Mouse (Mus musculus): Measurements from ENCODE around the gene Hhipl1.
A peak's percentile ranks its signal among the peaks of the same experiment; 100 is the strongest.

The Hhipl1 gene

DNA sequence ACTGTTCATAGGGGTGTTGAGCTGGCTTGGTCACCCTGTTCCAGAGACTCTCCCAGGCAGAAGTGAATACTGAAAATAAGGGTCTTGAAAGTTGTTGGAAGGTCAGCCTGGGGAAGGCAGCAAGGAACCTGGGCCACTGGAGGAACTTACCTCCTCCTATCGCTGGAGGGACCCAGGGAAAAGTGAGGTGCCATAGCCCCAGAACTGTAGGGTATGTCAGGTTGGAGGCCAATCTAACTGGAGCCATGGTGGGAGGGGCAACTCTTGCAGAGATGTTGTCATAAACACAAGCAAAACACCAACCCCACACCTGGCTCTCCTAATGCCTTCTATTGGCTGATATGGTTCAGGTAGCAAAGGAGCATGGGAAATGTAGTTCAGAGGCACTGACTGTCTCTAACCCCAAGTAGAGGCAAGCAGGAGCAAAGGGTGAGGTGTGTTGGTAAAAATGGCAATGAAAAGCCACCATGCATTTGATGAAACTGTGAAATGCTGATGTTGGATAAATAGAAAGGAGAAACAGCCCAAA is 7.2 kb downstream of the Hhipl1 start:
- DNase-seq (ENCODE audit: low spot score), result no peak

DNA sequence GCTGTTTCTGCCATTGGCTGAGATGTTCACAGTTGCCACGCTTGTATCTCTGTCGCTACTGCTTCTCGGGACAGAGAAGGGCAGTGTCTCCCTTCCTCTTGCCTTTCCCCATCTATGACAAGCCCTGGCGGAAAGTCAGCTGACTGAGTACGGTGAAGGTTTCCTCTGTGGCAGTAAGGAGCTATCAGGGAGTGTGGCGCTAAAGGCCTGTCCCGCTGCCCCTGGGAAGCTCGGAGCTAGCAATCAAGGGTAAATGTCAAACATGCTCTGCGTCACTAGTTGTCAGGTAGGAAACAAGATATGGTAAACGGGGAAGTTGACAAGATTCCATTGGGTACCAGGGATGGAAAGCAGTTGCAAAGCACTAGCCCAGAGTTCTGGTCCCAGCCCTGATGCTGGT is 9.7 kb downstream of the Hhipl1 start:
- no peak for DNase-seq (ENCODE audit: low spot score)

DNA sequence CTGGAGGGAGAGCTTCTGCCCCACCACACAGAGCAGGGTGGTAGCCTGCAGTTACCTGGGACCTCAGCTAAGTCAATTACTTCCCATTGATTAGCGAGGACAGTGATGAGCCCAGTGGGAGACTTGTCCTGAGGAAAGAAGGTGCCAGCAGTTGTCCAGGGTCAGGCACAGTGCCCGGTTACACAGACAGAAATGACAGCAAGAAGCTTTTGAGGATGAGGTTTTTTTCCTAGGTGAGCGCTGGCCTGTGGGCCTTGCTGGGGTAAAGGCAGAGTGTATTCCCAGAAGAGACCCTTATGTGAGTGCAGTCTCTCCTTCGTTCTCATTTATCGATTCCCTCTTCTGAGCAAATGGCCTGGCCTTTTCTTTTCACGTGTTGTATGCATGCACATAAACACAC is 10.6 kb downstream of the Hhipl1 start:
- DNase-seq (ENCODE audit: low spot score), result no peak

DNA sequence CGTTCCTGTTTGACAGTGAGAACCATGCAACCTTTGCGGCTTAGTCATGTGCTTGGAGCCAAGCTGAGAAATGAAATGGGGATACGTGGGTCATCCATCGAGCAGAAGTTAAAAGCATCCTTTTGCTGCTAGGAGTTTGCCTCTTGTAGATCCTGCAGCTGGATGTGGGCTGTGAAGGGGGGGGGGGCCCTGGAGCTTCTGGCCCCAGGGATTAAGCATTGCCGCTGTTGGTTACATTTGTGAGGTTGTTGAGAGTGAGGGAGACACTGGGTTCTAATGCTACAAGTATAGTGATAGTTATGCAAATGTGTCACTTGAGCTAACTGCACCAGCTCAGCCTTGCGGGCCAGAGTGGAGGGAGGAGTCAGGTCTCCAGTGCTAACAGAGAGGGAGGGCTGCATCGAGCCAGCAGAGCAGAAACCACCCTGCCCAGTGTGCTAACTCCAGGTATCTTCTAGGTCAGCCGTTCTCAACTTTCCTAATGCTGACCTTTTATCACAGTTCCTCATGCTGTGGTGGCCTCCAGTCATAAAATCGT is 11.2 kb downstream of the Hhipl1 start:
- DNase-seq (ENCODE audit: low spot score), result peak; percentile 80

DNA sequence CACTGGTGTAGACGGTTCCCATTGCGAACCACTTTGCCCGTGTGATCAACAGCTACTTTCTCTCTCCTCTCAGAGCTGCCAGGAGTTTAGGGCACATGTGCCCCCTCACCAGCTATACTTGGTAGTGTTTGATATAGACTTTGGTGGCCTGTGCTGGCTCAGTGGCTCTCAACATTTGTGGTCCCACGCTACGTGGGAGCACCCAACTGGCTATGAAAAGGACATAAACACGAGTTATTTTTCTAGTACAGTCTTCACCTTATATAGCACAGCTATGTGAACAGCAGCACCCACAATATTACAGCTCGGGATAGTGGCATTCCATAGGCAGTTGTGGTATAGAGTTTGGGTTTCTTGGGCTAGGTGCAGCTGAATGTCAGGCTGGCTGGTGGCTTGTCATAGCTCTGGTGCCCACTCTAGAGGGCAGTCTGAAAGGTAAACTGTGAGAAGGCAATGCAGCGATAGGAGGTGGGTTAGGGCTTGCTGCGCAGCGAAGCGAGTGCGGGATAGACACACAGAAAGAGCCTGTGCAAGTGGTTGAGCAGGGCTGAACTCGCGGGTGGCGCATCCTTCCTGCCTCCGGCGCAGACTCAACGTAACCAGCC is 11.9 kb downstream of the Hhipl1 start:
- DNase-seq (ENCODE audit: low spot score), result no peak

DNA sequence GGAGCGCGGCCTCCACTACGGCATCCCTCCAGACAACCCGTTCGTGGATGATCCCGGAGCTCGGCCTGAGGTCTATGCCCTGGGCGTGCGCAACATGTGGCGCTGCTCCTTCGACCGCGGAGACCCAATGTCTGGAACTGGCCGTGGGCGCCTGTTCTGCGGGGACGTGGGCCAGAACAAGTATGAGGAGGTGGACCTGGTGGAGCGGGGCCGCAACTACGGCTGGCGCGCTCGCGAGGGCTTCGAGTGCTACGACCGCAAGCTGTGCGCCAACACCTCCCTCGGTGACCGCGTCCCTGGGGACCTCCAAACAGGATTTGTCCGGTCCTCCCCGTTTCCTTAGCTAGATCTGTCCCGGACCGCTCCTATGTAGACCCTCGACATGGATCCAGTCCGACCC is 12.4 kb downstream of the Hhipl1 start:
- peak; percentile 46 for DNase-seq (ENCODE audit: low spot score)

DNA sequence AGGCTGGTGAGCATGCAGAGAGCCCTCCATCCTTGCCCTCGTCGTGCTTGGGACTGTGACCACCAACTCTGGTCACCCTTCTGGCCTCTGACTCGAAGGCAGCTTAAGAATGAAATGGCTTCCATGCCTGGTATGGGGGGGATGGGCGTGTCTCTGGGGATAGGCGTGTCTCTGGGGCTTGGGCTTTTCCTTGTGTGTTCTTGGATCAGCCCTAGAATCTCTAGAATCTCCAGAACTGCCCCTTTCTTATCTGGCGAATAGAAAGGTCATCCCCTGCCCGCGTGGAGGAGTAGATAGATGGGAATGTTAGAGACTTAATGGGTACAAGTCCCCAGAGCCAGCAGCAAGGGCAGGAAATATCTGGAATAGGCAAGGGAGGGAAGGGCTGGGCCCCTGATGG is 14.0 kb downstream of the Hhipl1 start:
- peak; percentile 51 for DNase-seq (ENCODE audit: low spot score)

DNA sequence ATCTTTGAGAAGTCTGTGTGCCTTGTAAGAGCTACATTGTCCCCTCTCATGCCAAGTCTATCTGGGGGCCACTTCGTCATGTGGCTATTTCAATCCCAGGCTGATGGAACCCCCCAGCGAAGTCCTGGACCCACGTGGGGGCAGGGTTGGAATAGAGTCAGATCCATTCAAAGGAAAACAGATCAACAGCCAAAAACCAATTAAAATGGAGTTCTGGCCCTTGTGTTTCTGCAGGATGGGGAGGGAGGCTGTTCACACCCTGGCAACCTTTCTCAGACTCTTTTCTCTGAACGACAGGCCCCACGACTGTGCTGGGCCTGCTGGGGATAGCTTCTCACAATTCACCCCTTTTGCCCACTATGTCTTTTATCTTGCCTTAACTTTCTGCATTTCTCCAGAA is 20.3 kb downstream of the Hhipl1 start:
- no peak for DNase-seq (ENCODE audit: low spot score)

DNA sequence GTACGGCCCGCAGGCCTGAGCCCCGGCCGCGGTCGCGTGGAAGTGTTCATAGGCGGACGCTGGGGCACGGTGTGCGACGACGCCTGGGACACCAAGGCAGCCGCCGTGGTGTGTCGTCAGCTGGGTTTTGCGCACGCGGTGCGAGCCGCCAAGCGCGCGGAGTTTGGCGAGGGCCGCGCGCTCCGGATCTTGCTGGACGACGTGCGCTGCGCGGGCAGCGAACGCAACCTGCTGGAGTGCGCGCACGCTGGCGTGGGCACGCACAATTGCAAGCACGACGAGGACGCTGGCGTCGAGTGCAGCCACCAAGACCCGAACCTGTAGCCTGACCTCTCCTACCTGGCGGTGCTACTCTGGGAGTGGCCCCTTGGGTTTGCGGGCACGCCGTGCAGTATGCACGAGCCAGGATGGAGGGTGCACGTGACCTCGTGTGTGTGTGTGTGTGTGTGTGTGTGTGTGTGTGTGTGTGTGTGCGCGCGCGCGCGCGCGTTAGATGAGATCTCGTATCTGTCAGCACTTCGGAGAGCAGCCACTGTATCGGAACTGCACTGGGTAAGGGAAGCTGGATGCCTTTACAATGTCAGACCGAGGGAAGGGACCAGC is 21.9 kb downstream of the Hhipl1 start:
- peak; percentile 71 for DNase-seq (ENCODE audit: low spot score)

DNA sequence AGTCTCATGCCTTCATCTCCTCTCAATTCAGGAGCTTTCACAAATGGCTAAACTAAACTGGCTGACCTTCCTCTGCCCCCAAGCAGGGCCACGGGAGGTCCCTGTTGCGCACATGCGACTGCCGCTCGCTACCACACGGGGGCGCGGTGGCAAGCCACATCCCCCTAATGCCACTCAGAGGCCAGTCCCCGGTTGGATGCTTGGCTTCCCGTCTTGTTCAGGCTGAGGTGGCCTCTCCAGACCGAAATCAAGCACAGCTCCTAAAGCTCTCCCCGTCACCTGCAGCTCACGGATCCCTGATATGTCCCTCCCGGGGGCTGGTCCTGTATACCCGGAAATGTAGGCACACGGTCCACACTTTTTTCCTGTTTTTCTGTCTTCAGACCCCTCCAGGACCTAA is 27.0 kb downstream of the Hhipl1 start:
- peak; percentile 97 for DNase-seq (ENCODE audit: low spot score)

DNA sequence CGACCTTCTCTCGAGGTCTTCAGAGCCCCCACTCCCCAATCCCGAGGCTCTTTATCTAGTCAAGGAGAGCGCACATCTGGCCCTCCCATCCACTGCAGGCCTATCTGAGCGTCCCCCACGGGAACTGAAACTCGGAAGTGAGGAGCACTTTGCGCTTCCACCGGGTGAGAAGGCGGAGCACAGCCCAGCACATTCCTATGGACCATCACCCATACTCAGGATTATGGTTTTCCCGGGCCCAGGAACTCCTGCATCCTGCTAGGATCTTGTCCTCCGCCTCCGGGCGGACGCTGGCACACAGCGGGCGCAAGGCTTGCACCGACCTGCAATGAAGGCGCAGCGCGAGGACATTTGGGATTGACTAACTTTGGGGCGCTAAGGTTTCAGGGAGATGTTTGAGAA is 27.4 kb downstream of the Hhipl1 start:
- DNase-seq (ENCODE audit: low spot score), result peak; percentile 42

DNA sequence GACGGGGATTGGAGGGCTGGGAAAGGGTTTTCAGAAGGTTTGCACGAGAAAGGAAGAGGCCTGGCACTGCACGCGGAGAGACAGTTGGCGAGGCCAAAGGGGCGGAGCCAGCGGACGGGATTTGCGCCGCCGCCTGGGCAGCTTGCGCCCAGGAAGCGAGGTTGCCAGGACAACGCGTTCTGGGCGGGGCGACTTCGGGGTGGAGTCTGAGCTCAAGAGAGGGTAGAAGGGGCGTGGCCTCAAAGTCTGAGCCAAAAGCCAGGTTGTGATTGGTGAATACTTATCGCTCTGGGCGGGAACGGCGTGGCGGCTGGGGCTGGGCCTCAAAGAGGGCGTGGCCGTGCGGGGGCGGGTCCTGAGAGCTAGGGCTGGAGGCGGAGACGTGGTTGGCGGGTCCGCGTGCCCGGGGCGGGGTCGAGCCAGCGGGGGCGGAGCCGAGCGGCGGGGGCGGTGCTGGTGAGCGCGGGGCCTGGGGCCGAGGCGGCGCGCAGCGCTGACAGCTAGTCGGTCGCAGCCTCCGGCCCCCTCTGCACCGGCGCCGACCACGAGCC is 27.9 kb downstream of the Hhipl1 start, which contains the start of gene Cyp46a1:
Cyp46a1 (plus strand) TSS at position 487 of the 551 bp plus-strand sequence.
- peak; percentile 100 for DNase-seq (ENCODE audit: low spot score)

DNA sequence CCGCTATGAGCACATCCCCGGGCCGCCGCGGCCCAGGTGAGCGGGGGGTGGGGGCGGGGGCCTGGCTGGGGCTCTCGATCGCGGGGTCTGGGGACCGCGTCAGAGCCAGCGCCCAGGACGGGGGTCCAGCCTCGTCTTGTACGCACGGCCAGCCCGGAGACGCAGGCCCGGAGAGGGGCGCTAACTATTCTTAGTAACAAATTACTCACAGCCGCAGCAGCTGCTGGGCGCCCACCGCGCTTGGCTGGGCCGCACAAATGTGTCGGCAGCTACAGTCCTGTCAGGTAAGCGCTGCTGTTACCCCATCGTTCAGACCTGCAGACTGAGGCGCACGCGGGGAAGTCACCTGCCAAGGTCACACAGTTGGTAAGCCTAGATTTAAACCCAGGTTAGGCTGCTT is 28.5 kb downstream of the Hhipl1 start:
- DNase-seq (ENCODE audit: low spot score), result peak; percentile 46

DNA sequence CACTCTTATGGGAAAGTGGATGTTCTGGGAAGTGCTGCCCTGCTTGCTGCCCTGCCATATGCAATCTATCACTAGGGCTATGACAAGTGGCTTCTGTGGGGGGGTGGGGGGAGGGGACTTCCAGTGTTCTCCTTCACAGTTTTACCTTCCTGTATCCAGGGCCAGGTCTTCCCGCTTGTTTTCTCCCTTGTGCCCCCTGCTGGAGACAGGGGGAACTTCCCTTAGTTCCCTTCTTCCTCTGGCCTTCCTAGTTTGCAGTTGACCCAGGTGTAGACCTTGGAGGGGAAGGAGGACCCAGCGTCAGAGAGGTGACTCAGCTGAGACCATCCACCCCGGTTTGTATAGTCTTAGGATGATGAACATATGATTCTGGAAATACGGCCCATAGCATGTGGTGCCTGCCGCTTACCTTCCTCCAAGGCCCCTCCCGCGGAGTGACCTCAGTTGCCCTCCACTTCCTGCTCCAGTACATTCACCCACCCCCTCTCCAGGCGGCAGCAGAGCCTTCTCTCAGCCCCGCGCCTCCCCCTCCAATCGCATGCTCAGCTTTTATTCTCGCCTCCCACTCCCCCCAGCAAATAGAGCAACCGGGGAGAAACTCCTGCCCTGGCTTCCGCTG is 32.6 kb downstream of the Hhipl1 start:
- peak; percentile 65 for DNase-seq (ENCODE audit: low spot score)

DNA sequence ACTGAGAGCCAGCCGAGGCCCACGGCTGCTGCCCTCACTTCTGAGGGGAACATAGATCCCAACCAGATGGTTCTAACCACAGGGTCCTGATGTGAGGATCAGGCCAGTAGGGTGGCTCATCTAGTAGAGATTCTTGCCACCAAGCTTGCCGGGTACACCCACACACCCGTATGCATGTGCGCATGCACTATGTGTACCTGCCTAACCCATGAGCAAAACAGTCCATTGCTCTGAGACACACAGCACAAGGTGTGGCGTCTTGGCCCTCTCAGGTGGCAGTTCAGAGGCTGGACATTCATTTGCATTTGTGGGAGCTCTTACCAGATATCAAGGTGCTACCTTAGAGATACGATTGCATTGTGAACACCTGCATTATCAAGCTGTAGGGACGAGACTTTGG is 42.1 kb downstream of the Hhipl1 start:
- DNase-seq (ENCODE audit: low spot score), result no peak

DNA sequence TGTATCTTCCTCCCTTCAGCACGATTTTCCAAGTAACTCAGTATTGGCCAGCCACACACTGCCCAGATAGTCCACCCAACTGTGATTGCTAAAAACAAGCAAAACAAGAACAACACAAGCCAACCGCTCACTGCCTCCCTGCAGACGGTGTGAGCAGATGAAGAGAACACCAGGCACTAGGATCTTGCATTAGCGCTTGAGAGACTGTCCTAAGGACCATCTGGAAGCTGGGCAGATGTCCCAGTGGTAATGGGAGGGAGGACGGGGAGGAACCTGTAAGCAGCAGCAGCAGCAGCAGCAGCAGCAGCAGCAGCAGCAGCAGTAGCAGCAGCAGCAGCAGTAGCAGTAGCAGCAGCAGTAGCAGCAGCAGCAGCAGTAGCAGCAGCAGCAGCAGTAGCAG is 43.0 kb downstream of the Hhipl1 start:
- no peak for DNase-seq (ENCODE audit: low spot score)

DNA sequence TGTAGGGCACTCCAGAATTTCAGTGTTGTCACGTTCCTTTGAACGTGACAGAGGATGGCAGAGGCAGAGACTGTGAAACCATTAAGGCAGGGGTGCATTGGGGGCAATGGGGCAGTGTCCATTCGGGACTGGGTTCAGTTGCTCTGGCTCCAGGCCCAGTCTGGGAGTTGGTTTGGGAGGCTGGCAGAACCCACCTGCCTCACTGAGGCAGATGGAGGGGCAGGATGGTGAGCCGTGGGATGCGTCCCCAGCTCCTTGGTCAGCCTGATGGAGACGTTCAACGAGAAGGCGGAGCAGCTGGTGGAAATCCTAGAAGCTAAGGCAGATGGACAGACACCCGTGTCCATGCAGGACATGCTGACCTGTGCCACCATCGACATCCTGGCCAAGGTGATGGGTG is 44.9 kb downstream of the Hhipl1 start:
- DNase-seq (ENCODE audit: low spot score), result no peak

DNA sequence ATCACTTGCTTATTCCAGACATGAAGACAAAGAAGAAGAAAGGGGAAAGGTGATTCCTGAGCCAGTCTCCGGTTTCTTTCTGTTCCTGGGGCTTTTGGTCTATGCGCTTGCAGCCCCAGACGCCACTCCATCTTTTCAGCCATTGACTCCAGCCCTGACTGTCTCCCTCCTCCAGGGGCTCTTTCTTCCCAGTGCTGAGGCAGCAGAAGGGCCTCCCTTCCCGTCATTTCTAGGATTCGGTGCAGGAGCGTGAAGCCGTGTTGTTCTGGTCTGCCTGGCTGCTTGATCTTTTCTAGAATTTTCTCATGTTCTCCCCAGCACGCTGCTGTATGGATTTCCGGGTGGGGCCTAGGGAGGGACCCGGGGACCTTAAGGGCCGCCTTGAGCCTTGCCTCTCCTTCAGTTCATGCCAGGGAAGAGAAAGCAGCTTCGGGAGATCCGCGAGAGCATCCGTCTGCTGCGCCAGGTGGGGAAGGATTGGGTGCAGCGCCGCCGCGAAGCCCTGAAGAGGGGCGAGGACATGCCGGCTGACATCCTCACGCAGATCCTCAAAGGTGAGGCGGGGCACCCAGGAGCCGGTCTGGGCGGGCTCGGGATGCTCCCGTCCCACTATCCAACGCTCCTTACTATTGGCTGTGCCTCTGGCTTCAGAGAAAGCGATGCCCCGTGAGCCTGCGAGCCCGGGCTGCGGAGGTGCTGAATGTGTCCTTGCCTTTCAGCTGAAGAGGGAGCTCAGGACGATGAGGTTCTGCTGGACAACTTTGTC is 46.5 kb downstream of the Hhipl1 start:
- peak; percentile 35 for DNase-seq (ENCODE audit: low spot score)

DNA sequence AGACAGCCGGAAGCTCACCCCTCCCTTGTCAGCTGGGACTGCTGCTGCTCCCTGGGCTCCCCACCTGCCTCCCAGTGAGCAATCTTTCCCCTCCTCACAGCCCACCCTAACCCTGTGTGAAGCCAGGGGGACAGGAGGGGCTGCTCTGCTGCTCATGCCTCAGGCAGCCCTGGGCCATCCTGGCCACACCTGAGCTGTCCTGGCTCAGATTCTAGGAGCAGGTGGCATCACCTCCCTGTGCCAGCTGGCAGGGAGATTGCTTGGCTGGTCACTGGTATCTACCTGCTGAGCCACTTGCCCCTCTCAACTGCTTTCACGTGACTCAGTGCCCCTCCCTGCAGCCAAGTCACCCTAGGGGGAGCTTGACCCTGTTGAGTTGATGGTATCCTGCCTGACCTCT is 48.2 kb downstream of the Hhipl1 start:
- no peak for DNase-seq (ENCODE audit: low spot score)

DNA sequence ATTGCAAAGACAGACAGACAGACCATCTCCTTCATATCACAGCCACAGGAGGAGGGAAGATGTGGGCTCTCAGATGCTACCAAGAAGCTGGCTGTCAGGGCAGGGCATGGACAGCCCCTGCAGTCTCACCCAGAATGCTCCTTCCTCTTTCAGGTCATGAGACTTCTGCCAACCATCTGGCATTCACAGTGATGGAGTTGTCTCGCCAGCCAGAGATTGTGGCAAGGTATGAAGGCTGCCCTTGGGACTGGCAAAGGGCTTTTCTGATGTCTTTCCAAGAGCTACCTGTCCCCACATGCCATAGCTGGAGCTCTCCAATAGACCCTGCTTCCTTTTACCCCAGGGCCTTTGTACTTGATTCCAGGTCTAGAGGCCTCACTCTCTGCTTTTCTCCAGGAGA is 49.2 kb downstream of the Hhipl1 start:
- no peak for DNase-seq (ENCODE audit: low spot score)

DNA sequence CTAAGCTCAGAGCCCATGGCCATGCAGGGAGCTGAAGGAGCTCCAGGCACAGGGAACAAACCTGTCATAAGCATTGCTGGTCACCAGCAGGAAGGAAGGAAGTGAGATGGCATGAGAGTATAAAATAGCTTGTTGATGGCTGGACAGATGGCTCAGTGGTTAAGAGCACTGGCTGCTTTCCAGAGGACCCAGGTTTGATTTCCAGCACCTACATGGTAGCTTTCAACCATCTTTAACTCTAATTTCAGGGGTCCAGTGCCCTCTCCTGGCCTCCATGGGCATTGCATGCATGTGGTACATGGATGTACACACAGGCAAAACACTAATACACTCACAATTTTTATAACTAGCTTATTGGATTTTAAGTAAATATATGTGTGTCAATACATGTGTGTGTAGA is 49.9 kb downstream of the Hhipl1 start:
- no peak for DNase-seq (ENCODE audit: low spot score)

DNA sequence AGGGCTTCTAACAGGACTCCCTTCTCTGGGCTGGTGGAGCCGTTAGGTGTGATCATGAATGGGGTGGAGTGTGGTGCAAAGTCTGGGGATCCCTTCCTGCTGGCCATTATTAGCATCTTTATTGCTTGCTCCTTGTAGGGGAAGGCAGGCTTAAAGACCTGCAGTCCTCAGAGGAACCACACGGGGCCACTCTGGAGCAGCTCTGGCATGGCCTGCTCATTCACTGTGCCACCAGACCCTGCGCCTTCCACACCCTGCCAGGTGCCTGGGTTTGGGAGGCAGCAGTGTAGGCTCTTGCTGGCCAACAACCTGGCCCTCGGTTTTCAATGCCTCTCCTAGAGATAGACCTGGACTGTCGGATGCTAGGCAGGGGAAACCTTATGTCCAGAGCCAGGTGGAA is 57.7 kb downstream of the Hhipl1 start:
- DNase-seq (ENCODE audit: low spot score), result peak; percentile 87

All from embryo, embryonic 10 days (tissue).